Mouse (Mus musculus) embryonic fibroblast, embryonic 13.5 days (primary cell): Measurements from ENCODE around the gene Tcf20. TPM values are rescaled to one million over a fixed set of nuclear protein-coding genes. Genes with fewer than 3 reads are reported as not detected.

Experiments
- H3K27ac ChIP-seq: 2 replicates; pipeline ENCODE4 v1.5.1; 2012; ENCODE audit warnings: low read length, control low read depth, inconsistent platforms; ENCODE audit not compliant: insufficient read depth
- H3K4me1 ChIP-seq: 2 replicates; pipeline ENCODE4 v1.6.1; 2011; ENCODE audit warnings: low read length; ENCODE audit not compliant: control insufficient read depth, insufficient read depth
- H3K4me3 ChIP-seq: 2 replicates; pipeline ENCODE4 v1.5.1; 2011; ENCODE audit warnings: mild to moderate bottlenecking, control low read depth, low read length; ENCODE audit not compliant: insufficient read depth
- CTCF ChIP-seq: IDR thresholded peaks from 2 replicates; pipeline ENCODE4 v1.5.1; 2011; ENCODE audit warnings: mild to moderate bottlenecking, control low read depth, low read length, moderate library complexity, borderline replicate concordance; ENCODE audit not compliant: insufficient read depth
- POLR2A ChIP-seq: IDR thresholded peaks from 2 replicates; pipeline ENCODE4 v1.6.1; 2011; ENCODE audit warnings: low read depth, mild to moderate bottlenecking, control low read depth, low read length, moderate library complexity
- polyA plus RNA-seq: library from polyadenylated mRNA; stranded (reverse); fragments of >200 nt; gene quantifications from 2 replicates; pipeline ENCODE4 v1.2.4, GENCODE M21; 2011; ENCODE audit warnings: low read depth; ENCODE audit not compliant: missing spikeins, insufficient read length

The Tcf20 gene
- polyA plus RNA-seq, 1 experiment, result 56.9 TPM

DNA sequence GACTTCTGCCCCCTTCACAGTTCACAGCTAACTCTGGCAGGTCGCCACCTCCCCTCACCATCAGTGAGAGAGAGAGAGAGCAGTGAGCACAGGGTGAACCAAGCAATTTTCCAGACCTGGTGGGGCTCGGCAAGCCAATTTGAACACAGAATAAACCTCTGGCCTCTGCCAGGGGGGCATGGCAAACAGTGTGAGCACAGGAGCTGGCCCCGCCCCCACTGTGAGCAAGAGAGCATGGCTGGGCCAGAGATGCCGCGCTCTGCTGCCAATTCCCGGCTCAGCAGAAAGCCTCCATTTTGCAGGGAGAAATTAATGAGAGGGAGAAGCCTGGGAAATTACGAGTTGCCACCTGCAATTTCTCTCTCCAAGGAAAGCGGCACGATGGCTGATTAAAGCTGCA is 58.1 kb downstream of the Tcf20 start:
- Histone ChIP-seq H3K4me1 (peaks cover 5% of the 10 kb centered on the region; the same call in 1 of the 2 replicates), H3K27ac (no peak overlapping the region), H3K4me3 (no peak overlapping the region)
- TF ChIP-seq POLR2A (no peak), CTCF (no peak)

DNA sequence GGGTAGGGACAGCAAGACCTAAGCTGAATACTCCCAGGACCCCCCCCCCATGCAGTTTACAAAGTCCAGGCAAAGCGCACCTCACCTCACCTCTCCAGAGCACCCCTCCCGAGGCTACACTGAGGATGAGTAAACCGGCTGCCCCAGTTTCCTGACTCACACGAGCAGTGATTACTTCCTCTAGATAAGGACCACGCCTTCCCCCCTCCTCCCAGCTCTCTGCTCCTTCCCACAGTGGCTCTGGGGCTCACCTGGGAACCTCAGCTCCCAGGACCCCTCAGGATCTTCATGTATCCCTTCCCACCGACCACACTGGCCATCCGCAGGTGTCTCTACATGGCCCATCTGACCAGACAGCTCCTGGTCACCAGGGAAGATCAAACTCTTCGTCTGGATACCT is 58.8 kb downstream of the Tcf20 start:
- Histone ChIP-seq H3K27ac (no peak overlapping the region), H3K4me3 (no peak overlapping the region)
- TF ChIP-seq CTCF, result no peak
- no peak for TF ChIP-seq POLR2A

DNA sequence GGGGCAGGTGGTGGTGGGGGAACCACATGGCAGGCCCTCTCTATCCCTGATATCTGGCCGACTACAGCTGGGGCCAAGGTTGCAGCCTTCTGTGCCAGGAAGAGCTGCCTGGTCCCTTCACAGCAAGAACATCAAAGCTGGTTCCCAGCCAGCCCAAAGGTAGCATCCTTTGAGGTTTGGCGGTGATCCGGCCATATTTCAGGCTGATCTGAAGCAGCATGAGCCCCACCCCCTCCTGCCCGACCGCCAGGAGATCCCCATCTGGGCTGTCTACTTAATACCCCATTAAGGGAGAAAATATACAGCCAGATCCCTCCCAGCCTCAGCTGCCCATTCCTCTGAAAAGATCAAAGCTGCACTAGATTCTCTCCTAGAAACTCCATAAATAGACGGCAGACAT is 59.6 kb downstream of the Tcf20 start:
- TF ChIP-seq CTCF (no peak), POLR2A (no peak)
- no peak overlapping the region for H3K27ac ChIP-seq
- H3K4me3 ChIP-seq, result no peak overlapping the region
- peaks cover 7% of the 10 kb centered on the region; the same call in 1 of the 2 replicates for H3K4me1 ChIP-seq

More for the DNA sequence above, 58.8 kb downstream of the Tcf20 start:
- peaks cover 7% of the 10 kb centered on the region; the same call in 1 of the 2 replicates for H3K4me1 ChIP-seq

DNA sequence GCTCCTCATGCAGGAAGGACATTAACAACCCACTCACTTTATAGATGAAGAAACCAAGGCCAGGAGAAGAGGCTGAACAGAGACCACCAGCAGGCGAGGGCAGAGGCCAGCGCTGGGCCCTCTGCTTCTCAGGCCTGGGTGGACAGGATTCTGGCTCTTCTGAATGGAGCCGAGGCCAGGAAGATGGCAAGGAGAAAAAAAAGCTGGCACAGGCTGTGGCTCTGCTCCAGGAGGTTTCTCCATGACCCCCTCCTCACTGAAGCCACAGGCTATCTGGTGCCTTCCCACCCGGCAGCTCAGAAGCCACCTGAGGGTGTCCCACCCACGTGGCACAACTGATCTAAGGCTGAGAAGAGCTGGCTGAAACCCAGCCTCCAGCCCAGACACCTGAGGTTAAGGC is 60.6 kb downstream of the Tcf20 start:
- no peak overlapping the region for H3K27ac ChIP-seq
- no peak overlapping the region for H3K4me3 ChIP-seq
- peaks cover 7% of the 10 kb centered on the region; the same call in 1 of the 2 replicates for H3K4me1 ChIP-seq
- TF ChIP-seq CTCF, result no peak
- TF ChIP-seq POLR2A, result no peak

DNA sequence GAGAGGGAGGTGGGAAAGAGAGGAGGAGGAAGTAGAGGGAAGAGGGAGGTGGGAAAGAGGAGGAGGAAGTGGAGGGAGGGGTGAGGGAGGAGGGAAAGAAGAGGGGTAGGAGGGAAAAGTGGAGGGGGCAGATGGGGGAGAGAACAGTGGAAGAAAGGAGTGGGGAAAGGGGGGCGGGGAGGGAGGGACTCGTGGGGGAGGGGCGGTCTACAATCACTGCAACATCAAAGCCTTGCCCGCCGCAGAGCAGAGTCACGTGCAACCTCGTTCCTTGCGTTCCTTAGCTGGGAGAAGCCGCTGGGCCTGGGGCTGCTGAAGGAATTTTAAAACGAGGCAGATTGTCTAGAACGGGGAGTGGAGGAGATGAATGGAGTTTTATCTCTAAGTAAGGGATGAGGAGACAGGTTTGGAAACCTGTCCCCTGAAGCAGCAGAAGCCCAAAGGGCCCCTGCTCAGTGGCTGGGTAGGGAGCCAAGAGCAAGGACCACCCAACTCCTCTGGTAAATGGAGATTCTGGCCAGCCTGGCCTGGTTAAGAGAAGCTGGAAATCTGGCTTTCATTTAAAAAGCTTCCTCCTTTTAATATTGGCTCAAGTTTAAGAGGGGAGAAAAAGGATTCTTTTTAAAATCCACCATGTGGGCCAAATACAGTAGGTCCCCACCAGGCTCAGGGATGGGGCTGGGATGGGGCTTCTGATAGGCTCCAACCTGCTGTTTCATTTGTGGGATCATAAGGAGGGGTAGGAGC is 62.8 kb downstream of the Tcf20 start:
- H3K4me1 ChIP-seq, result peaks cover 7% of the 10 kb centered on the region; the same call in 1 of the 2 replicates
- no peak for TF ChIP-seq CTCF
- TF ChIP-seq POLR2A, result no peak
- no peak overlapping the region for H3K4me3 ChIP-seq
- no peak overlapping the region for H3K27ac ChIP-seq

DNA sequence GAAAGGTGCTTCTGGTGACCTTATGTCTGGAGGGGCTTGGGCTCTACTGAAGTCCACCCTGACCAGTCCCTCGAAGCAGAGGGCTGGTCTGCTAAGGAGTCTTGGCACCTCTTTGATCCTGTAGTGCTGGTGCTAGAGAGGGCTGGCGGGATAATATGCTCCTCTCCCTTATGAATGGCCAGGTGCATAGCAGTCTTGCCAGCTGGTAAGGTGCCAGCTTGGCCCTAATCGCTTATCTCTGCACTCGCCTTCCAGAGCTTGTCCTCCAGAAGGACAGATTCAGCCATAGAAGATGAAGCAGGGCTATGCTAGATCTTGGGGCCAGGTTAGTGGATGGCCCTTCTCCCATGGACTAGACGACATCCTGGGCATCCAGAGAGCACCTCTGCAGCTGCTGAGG is 64.1 kb downstream of the Tcf20 start:
- Histone ChIP-seq H3K27ac (no peak overlapping the region), H3K4me1 (peaks cover 7% of the 10 kb centered on the region; the same call in 1 of the 2 replicates), H3K4me3 (no peak overlapping the region)
- no peak for TF ChIP-seq CTCF
- TF ChIP-seq POLR2A, result no peak

DNA sequence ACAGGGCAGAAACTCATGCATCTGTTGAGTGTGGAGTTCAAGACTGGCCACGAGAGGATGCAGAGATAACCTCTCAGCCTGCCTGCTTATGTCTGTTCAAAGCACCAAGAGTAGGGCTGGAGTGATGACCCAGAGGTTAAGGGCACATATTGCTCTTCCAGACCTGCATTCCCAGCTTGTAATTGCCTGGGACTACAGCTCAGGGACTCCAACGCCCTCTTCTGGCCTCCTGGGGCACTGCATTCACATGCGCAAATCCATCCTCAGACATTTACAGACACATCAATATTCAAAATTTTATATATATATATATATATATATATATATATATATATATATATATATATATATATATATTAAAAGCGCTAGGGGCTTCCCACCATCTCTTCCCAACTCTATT is 64.9 kb downstream of the Tcf20 start:
- peaks cover 7% of the 10 kb centered on the region; the same call in 1 of the 2 replicates for H3K4me1 ChIP-seq
- no peak overlapping the region for H3K4me3 ChIP-seq
- TF ChIP-seq CTCF, result 0 out of 2 replicates have a peak, but pooled peaks have one; percentile 22
- TF ChIP-seq POLR2A, result no peak
- H3K27ac ChIP-seq, result no peak overlapping the region

DNA sequence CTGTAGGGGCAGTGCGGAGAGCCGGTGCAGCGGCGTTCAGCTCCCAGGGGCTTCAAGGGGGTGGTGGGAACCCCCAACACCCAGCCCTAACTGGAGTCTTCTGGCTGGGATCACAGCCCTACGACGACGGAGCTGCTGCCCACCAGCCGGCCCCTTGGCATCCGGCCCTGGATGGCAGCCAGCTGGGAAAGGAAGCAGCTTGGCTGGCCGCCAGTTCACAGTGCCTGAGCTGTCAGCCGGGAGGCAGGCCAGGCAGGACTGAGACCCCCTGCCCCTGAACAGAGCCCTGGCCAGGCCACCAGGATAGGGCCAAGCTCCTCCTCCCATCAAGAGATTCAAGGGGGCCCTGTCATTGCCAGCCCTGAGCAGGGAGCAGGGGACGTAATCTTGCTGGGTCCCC is 65.6 kb downstream of the Tcf20 start:
- no peak for TF ChIP-seq CTCF
- no peak for TF ChIP-seq POLR2A
- Histone ChIP-seq H3K4me3 (no peak overlapping the region), H3K27ac (no peak overlapping the region), H3K4me1 (peaks cover 7% of the 10 kb centered on the region; the same call in 1 of the 2 replicates)

DNA sequence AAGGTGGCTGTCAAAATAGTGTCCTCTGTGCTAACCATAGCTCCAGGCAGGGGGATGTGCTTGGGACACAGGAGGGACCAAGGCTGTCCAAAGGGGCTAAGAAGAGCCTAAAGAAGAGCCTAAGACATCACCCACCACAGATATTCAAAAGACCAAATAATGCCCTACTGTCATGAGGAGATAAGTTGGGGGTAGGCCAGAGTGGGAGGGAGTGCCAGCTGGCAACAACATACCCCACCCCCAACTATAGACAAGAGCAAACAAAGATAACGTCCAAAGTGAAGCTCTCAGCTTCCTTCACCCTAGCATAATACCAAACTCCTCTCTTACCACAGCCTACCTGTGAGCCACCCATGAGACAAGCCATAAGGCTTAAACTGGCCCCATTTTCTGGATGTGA is 66.1 kb downstream of the Tcf20 start:
- TF ChIP-seq POLR2A, result no peak
- no peak for TF ChIP-seq CTCF
- H3K4me3 ChIP-seq, result no peak overlapping the region
- H3K4me1 ChIP-seq, result peaks cover 7% of the 10 kb centered on the region; the same call in 1 of the 2 replicates
- no peak overlapping the region for H3K27ac ChIP-seq

DNA sequence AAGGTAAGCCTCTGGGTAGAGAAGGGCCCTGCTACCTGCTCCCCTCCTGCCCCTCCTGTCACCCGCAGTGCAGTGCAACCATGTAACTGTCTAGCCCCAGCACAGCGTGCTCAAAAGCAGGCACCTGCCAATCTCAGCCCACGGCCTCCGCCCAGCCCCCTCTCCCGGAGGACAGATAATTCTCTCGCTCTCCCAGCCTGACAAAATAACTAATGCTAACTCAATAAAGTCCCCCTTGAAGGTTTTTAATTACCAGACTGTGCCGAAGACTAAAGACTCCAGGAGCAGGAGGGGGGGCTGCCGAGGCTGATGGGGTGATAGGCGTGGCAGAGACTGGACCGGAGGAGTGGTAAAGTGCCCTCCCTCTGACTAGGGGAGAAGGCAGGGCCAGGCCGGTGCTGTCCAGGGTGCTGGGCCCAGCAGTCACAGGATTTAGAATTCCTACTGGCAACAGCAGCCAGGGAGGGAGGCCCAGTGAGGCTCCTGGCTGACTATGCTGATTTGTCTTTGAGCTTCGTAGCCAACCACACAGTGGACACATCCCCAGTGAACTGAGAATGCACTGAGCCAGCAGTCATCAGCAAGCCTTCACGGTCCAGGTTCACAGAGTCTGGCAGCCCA is 66.7 kb downstream of the Tcf20 start:
- H3K4me1 ChIP-seq, result peaks cover 7% of the 10 kb centered on the region; the same call in 1 of the 2 replicates
- H3K4me3 ChIP-seq, result no peak overlapping the region
- H3K27ac ChIP-seq, result no peak overlapping the region
- no peak for TF ChIP-seq POLR2A
- no peak for TF ChIP-seq CTCF
